Mouse (Mus musculus) megakaryocyte, embryonic 14.5 days (primary cell): Measurements from ENCODE around the gene Clint1. TPM values are rescaled to one million over a fixed set of nuclear protein-coding genes. Genes with fewer than 3 reads are reported as not detected.
A peak's percentile ranks its signal among the peaks of the same experiment; 100 is the strongest.

Experiments
- H3K27me3 ChIP-seq: replicated peaks from 2 replicates; pipeline ENCODE3; 2012; ENCODE audit warnings: inconsistent platforms
- H3K36me3 ChIP-seq: replicated peaks from 2 replicates; pipeline ENCODE3; 2012; ENCODE audit warnings: low read length, inconsistent platforms, mixed read lengths
- H3K4me1 ChIP-seq: 2 replicates; pipeline ENCODE4 v1.6.1; 2012; ENCODE audit warnings: inconsistent platforms
- H3K4me3 ChIP-seq: replicated peaks from 2 replicates; pipeline ENCODE3; 2012; ENCODE audit warnings: moderate library complexity, mild to moderate bottlenecking, inconsistent platforms
- H3K9me3 ChIP-seq: 2 replicates; pipeline ENCODE4 v1.6.1; 2012; ENCODE audit warnings: inconsistent platforms
- FLI1 ChIP-seq: IDR thresholded peaks from 2 replicates; pipeline ENCODE4 v1.6.1; 2012; ENCODE audit warnings: low read length, inconsistent platforms, mixed read lengths
- GATA1 ChIP-seq: IDR thresholded peaks from 3 replicates; pipeline ENCODE4 v1.6.1; 2012; ENCODE audit warnings: mixed read lengths, low read length, inconsistent platforms, borderline replicate concordance
- polyA plus RNA-seq: library from polyadenylated mRNA; stranded (reverse); fragments of >175 nt; gene quantifications from 2 replicates; pipeline ENCODE4 v1.2.3, GENCODE M21; 2012; ENCODE audit warnings: low replicate concordance; ENCODE audit not compliant: insufficient read depth

Clint1 gene
- polyA plus RNA-seq, 1 experiment, result 59.4 TPM

GRCm38 (mm10) chr11:45881683-45882068 lies 29.8 kb downstream of the Clint1 start:
- Histone ChIP-seq H3K27me3 (no peaks in the 10 kb centered on the region), H3K4me3 (no peak overlapping the region), H3K9me3 (no peaks in the 10 kb centered on the region), H3K36me3 (peaks cover 85% of the 10 kb centered on the region), H3K4me1 (peaks cover 84% of the 10 kb centered on the region)
- no peak for TF ChIP-seq GATA1
- TF ChIP-seq FLI1, result no peak

- Histone ChIP-seq H3K36me3 (peaks cover 89% of the 10 kb centered on the region), H3K27me3 (no peaks in the 10 kb centered on the region), H3K4me3 (no peak overlapping the region), H3K9me3 (no peaks in the 10 kb centered on the region), H3K4me1 (peaks cover 75% of the 10 kb centered on the region)
- TF ChIP-seq FLI1, result no peak
- no peak for TF ChIP-seq GATA1
Observed at GRCm38 (mm10) chr11:45883270-45883931, 31.6 kb downstream of the Clint1 start.

- Histone ChIP-seq H3K4me3 (no peak overlapping the region), H3K9me3 (no peaks in the 10 kb centered on the region), H3K4me1 (peaks cover 76% of the 10 kb centered on the region), H3K36me3 (peaks cover 90% of the 10 kb centered on the region), H3K27me3 (no peaks in the 10 kb centered on the region)
- TF ChIP-seq GATA1 (no peak), FLI1 (no peak)
Observed at GRCm38 (mm10) chr11:45884029-45884428, 32.2 kb downstream of the Clint1 start.

GRCm38 (mm10) chr11:45885606-45886230 lies 33.9 kb downstream of the Clint1 start:
- TF ChIP-seq FLI1 (no peak), GATA1 (no peak)
- Histone ChIP-seq H3K4me1 (peaks cover 74% of the 10 kb centered on the region), H3K9me3 (no peaks in the 10 kb centered on the region), H3K36me3 (peaks cover 95% of the 10 kb centered on the region), H3K27me3 (no peaks in the 10 kb centered on the region), H3K4me3 (no peak overlapping the region)

- H3K9me3 ChIP-seq, result no peaks in the 10 kb centered on the region
- H3K36me3 ChIP-seq, result peaks cover 100% of the 10 kb centered on the region
- TF ChIP-seq GATA1, result no peak
- no peak for TF ChIP-seq FLI1
Observed at GRCm38 (mm10) chr11:45886596-45886995, 34.7 kb downstream of the Clint1 start.

GRCm38 (mm10) chr11:45888471-45889030 lies 36.7 kb downstream of the Clint1 start:
- H3K36me3 ChIP-seq, result peaks cover 100% of the 10 kb centered on the region
- peaks cover 55% of the 10 kb centered on the region for H3K4me1 ChIP-seq
- no peak overlapping the region for H3K4me3 ChIP-seq
- H3K27me3 ChIP-seq, result no peaks in the 10 kb centered on the region
- no peaks in the 10 kb centered on the region for H3K9me3 ChIP-seq
- TF ChIP-seq FLI1 (no peak), GATA1 (no peak)

More at GRCm38 (mm10) chr11:45886596-45886995, 34.7 kb downstream of the Clint1 start:
- H3K4me1 ChIP-seq, result peaks cover 67% of the 10 kb centered on the region
- no peak overlapping the region for H3K4me3 ChIP-seq
- no peaks in the 10 kb centered on the region for H3K27me3 ChIP-seq

- peak overlapping the region; percentile 7 for H3K4me3 ChIP-seq
- TF ChIP-seq FLI1, result no peak
- no peak for TF ChIP-seq GATA1
- H3K36me3 ChIP-seq, result peaks cover 100% of the 10 kb centered on the region
- H3K4me1 ChIP-seq, result peaks cover 59% of the 10 kb centered on the region
- H3K9me3 ChIP-seq, result no peaks in the 10 kb centered on the region
- H3K27me3 ChIP-seq, result no peaks in the 10 kb centered on the region
Observed at GRCm38 (mm10) chr11:45889981-45890380, 38.1 kb downstream of the Clint1 start.

GRCm38 (mm10) chr11:45890423-45890822 lies 38.6 kb downstream of the Clint1 start:
- no peaks in the 10 kb centered on the region for H3K9me3 ChIP-seq
- no peak overlapping the region for H3K4me3 ChIP-seq
- H3K4me1 ChIP-seq, result peaks cover 59% of the 10 kb centered on the region
- H3K27me3 ChIP-seq, result no peaks in the 10 kb centered on the region
- peaks cover 100% of the 10 kb centered on the region for H3K36me3 ChIP-seq
- TF ChIP-seq GATA1, result no peak
- no peak for TF ChIP-seq FLI1

GRCm38 (mm10) chr11:45892861-45893360 lies 41.1 kb downstream of the Clint1 start:
- no peak for TF ChIP-seq GATA1
- Histone ChIP-seq H3K36me3 (peaks cover 100% of the 10 kb centered on the region), H3K27me3 (no peaks in the 10 kb centered on the region), H3K4me3 (no peak overlapping the region), H3K9me3 (no peaks in the 10 kb centered on the region), H3K4me1 (peaks cover 57% of the 10 kb centered on the region)

- Histone ChIP-seq H3K36me3 (peaks cover 98% of the 10 kb centered on the region), H3K9me3 (no peaks in the 10 kb centered on the region), H3K27me3 (no peaks in the 10 kb centered on the region), H3K4me3 (no peak overlapping the region), H3K4me1 (peaks cover 44% of the 10 kb centered on the region)
- no peak for TF ChIP-seq GATA1
- TF ChIP-seq FLI1, result no peak
Observed at GRCm38 (mm10) chr11:45897392-45897791, 45.5 kb downstream of the Clint1 start.
